Mouse (Mus musculus) layer of hippocampus, adult 9-10 months (tissue): ENCODE results near the gene Otof.

ENCODE experiments used
- DNase-seq: peaks from one replicate; pipeline ENCODE4 v3.0.0; 2022; ENCODE audit warnings: low spot score

The Otof gene

DNA sequence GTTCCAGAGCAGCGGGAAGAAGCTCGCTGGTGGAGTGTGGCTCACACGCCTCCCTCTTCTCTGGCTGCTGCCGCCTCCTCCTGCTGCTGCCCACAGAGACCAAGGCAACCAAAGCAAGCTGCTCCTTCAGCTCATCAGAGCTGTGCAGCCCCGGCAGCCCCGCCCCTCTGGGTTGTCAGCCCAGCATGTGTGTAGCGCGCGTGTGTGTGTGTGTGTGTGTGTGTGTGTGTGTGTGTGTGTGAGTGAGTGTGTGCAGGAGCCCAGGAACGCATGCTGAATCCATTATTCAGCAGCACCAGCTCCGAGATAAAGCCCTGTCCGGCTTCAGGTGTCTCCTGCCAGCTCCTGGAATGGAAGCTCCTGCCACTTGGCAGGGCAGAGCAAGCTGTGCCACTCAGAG lies at the start of gene Otof:
TSS of gene Otof (minus strand) at position 112 of the 400 bp plus-strand sequence.
- DNase-seq, result no peak

DNA sequence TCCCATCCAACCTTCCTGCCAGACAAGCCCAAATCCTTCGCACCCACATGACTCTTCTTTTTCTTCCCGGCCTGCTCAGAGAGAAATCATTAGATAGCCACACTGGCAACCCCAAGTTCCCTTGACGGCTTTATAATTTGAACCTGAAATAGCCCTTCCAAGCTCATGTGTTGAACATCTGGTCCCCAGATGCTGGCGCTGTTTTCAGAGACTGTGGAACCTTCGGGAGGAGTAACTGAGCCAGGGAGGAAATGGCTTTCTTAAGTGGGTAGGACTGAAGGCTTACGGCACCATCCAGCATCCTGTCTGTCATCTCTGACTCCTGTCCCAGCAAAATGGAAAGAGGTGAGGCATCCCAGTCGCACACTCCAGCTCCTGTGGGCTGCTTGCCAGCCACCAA lies 35.6 kb upstream of the Otof start:
- no peak for DNase-seq

DNA sequence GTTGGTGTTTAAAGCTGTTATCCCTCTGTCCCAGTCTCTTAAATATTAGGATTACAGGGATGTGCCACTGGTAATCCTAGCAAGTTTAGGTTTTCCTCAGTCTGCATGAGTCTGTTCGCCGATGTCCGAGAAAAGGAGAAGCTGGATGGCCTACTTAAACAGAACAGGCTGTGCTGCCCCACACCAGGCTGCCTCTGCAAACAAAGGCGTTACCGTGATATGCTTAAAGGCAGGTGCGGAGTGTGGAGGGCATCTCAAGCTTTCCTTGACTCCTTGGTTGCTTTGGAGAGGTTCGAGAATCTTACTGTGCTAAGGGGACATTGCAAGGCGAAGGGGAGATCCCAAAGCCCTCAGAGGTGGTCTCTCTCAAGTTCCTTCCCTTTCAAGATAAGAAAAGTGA lies 35.1 kb upstream of the Otof start:
- DNase-seq, result no peak

DNA sequence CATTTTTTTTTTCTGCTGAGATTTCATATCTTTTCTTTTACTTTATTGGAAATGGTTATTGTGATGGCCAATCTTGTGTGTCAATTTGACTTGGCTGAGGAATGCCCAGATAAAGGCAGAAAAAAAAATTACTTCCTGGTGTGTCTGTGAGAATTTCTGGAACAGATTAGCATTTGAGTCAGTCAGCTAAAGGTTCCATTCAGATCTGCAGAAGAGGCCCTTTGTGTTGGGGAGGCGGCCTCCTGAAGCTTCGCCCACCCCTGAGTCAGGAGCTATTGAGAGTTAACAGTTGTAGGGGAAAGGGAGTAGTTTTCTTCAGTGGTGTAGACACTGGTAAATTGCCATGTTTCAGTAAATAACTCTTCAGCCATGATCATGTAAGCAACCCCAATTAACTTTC lies 33.6 kb upstream of the Otof start:
- no peak for DNase-seq

DNA sequence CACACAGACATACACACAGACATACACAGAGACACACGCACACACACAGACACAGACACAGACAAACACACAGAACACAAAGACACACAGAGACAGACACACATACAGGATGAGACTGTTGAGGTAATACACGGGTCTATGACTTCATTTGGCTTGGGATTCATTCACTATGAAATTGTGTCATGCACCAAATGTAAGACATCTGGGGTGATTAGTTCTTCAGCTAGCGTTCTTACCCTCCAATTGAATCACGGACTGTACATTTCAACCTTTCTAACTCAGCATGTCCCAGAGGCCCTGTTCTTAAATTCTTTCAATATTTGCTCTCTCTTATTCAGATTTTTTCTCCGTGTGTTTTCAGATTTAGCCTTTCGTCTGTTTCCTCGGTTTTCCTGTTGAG lies 32.9 kb upstream of the Otof start:
- no peak for DNase-seq

DNA sequence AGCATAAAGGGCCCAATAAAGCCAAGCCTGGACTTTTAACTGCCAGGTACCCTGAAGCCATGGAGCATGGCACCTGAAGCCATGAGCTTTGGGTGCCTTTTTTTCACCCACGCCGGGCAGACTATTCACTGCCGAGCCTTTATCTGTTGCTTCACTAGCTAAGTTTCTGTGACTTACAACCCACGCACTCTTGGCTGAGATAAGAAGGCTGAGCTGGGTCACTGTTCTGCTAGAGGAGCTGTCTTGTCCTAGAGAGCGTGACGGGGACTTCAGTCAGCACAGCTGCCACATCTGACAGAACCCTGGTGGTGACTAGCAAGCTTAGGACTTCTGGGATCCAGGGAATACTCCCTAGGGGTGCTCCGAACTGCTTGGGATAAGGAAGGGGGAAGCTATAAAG lies 32.0 kb upstream of the Otof start:
- DNase-seq, result no peak

DNA sequence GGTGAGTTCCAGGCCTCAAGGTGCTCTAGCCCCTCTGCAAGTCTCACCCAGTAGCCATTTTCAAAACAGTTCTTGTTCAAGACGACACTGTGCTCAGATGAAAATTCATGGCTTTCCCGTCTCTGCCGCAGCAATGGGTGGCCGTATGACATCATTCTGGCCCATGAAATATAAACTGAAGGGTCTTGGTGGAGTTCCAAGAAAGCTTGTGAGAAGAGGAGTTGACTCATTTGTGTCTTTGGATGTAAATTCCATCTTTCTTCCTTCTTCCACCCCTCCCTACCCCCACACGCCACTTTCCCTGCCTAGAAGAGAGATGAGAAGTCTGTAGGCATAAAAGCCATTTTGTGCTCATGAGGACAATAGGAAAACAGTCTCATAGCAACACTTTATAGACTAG lies 29.1 kb upstream of the Otof start:
- no peak for DNase-seq

DNA sequence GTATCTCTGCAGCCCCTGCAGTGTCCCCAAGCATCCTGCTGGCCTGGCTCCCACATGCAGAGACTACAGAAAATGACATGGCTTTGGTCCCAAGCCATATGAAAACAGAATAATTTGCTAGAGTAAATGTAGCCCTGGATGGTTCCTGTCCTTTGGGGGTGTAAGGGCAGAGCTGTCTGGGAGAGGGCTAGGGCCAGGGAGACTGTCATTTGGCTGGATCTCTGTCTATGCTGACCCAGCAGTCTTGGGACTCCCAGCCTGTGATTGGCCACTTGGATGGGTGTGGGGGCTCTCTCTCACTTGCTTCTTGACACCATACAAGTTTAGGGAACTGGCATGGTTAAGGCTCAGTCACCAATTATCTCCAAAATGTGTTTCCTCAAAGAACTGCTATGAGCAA lies 28.5 kb upstream of the Otof start:
- DNase-seq, result no peak

DNA sequence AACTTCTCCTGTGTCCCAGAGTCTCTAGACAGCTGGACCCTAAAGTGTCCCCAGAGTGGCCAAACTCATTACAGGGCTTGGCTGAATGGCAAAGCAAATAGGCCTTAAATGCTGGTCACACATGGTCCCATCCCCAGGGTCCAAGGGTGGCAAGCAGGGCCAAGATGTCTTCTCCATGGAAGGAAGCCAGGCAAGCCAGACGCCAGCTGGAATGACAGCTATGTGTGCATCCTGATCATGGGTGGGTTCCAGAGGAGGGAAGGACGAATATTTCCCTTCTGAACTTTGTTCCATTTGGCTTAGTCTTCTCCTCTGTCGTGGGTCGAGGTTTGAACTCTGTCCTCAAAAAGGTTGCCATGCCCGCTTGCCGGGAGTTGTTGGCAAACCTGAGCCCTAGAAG lies 23.4 kb upstream of the Otof start:
- DNase-seq, result no peak

DNA sequence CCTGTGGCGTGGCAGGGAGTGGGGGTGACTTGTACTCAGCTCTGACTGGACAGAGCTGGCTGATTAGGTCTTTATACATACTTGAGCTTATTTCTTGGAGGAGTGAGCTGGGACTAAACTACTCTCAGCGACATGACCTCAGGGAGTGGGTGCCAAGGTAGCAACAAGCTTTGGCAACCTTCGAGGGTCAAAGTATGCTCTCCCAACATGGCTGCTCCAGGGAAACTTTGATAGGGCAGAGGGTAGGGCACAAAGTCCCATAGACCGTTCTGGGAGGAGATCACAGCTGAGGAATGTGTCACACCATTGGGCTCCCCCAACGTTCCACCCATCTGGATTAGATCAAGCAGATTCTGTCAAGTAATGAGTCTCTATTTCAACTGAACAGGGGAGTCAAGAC lies 22.9 kb upstream of the Otof start:
- no peak for DNase-seq

DNA sequence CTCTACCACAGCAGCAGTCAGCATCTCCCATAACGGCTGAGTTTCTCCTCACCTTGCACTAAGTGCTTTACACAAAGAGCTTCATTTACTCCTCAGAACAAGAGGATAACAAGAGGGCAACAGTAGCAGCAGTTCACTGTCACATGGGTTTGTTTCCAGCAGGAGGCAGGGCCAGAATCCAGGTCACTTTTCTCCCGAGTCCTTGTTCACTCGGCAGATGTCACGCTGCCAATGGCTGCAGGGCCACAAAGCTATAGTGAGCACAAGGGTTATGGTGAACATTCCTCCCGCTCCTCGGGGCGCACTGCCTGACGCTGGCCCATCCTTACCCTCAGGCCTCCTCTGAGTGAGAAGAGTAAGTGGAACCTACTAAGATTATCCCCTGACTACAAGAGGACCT lies 21.8 kb upstream of the Otof start:
- no peak for DNase-seq

DNA sequence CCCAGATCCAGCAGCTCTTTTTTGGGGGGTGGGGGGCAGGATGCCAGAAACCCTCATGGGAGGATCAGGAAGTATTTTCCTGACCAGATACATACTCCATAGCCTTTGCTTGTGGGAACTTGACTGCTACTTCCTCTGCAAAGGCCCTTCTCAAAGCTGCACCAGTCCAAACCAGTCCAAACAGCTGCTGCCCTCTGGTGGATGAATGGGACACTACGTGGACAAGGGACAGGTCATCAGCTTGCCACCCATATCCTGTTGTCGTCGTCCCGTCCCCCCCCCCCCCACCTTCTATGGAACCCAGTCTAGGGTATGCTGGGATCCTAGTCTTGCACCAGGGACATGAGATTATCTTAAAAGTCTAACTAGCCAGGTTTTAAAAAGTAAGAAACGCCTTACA lies 20.6 kb upstream of the Otof start:
- peak; percentile 58 for DNase-seq

DNA sequence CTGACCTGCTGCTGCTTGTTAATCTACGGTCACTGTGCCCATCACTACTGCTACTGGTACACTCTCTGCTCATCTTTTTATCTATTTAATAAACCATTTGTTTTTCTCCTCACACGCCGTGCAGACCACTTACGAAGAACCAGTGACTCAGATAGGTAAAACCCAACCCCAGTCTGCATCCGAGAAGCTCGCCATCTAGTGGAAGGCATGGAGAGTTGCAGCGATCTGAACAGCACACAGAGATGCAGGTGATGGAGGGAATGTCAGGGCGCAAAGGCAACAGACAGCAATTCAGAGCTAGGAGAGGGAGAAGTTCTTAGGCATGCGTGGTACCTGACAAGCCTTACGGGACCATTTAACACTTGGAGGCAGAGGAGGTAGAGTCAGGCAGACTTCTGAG lies 14.8 kb upstream of the Otof start:
- peak; percentile 37 for DNase-seq

DNA sequence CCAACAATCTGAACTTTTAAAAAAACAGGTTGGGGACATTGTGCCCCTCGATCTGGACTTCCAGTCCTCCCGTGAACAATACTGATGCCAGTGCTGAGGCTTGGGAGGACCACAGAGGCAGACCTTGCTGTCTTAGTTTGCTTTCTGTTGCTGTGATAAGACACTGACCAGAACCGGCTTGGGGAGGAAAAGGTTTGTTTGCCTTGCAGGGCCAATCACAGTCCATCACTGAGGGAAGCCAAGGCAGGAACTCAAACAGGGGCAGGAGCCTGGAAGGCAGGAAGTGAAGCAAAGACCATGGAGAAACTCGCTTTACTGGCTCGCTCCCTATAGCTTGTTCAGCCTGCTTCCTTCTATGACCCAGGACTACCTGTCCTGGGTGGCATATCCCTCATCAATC lies 10.4 kb upstream of the Otof start:
- DNase-seq, result no peak

DNA sequence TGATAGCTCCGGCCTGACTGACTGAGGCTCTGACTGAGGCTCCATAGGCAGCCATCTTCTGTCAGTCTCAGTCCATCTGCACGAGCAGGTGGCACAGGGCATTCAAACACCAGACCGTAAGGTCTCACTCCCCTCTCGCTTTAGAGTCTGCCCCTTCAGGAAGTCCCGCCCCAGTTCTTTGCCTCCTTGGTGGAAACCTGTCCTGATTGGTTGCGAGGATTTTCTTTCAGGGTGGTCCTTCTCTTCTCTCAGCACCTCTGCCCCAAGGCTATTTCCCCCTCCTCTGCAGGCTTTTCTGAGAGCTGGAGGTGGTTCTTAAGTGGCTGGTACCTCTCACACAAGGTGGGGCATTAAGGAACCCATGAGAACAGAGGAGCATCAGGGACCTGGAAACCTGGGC lies 8.7 kb upstream of the Otof start:
- no peak for DNase-seq

DNA sequence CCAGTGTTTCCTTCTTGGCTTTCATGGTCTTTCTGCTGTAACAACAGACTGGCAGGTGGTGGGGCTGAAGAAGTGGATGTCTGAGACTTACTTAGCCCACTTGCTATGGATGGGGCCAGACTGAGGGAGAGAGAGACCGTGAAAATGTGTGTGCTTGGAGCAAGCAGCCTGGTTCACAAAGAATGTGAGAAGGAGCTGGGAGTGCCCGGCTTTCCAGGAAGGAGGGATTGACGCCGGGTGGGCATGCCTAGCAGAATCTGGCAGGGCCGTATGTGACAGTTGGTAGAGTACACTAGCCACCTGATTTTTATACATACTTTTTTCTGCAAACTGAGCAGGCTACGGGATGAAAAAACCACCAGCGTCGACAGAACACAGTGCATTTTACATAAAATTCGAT lies 4.6 kb upstream of the Otof start:
- no peak for DNase-seq

DNA sequence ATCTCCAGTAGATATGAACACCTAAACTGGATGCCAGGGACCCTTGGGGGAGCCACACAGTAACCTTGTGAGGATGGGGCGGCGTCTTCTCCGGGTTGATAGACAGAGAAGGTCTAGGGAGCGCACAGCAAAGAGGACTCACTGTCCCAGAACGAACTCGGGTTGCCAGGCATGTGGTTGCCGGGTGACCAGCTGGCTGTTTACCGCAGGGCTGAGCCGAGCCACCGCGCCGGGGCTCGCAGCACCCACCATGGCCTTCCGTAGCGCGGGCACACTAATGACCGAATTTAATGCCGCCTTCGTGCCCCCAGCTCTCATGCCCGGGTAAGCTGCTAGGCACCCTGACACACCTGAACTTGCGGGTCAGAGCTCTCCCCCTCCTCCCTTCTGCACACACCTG lies 4.1 kb upstream of the Otof start, which contains the start of gene 1700001C02Rik:
TSS of gene 1700001C02Rik (plus strand) at position 187 of the 400 bp plus-strand sequence.
- DNase-seq, result no peak

DNA sequence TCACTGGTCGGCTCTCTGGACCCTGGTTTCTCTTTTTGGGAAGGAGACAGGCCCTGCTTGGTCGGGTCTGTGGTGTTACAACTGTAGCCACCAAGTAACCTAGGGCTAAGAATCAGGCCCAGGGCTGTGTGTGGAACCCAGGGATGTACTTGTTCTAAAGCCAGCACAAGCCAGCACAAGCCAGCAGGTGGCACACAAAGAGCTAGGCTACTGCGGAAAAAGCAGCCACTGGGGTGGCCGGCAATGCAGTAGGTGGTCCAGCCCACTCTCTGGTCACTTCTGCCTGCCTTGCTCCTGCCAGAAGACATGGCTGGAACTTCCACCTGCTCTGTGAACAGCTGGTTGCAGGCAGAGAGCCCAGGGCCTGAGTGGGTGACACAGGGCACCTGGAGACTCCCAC lies 1.6 kb downstream of the Otof start:
- no peak for DNase-seq

DNA sequence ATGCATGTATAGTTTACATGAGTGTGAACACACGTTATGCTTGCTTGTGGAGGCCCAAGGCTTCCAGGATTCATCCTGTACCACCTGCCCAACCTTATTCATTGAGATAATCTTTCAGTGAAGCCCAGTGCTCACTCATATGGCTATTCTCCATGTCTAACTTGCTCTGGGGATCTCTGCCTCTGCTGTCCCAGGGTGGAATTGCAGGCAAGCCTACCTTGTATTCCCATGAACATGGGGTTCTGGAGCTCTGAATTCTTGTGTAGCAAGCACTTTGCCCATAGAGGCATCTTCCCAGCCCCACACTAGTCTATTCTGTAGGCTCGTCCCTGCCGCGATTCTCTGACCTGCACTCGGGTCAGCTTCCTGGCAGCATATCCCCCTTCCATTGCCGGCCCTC lies 5.7 kb downstream of the Otof start:
- no peak for DNase-seq

DNA sequence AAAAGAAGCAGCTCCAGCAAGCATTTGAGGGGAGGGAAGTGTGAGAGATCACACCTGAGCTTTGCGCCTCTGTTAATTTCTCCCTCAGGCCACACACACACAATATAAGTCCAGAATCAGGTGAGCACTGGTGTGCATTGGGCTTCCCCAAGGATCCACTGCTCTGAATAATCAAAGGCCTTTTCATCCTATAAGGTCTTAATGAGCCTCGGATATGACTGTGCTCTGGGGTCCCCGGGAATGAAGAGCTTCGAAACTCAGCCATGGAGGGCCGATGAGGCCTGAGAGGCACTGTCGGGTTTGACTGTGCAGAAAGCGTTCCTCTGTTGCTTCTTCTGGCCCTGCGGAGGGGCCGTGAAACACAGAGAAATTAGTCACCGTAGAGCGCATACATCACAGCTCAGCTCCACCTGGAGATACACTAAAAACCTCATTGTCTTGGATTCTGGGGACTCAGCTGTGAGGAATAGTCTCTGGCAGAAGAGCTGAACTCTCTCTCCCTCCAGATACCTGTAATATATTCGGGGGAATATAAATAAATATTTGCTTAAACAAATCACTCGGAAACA lies 17.3 kb downstream of the Otof start:
- no peak for DNase-seq

DNA sequence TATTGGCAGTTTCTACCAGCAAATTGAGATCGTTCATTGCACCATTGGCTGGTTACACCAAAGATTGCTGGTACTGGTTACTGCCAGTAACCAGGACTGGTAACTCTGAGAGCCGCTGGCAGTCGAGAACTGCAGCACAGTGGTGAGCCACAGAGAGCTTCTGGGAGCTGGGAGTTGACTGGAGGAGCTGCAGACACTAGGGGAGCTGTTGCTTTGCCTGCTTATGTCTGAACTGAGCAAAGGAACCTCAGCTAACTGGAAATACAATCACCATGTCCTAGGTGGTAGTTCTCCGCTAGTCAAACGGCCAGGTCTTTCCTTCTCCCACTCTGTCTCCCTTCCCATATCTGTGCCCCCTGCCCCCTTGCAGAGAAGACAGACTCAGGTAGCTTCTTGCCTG lies 19.5 kb downstream of the Otof start:
- no peak for DNase-seq

DNA sequence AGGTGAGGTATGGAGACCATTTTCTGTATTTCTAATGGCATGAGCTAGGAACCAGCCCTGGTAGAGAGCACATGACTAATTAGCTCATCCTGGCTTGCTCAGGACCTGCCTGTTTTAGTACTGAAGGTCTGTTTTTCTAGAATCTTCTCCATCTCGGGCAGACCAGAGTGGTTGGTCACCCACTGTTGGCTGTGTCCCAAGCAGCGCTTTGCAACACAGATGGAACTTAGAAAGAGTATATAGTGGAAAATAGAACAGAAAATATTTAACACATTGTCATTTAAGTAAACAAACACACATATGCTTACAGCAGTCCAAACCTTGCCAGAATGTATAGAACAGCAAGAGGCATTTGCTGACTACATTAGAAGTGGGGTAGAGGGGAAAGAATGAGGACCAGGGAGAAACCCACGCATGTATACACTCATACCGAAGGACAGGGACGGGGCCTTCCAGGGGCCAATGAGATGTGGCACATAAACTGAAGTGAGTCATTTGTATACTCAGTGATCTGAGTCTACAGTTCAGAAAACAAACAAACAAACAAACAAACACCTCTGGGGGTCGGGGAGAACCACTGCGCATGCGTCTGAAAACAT lies 21.3 kb downstream of the Otof start:
- no peak for DNase-seq

DNA sequence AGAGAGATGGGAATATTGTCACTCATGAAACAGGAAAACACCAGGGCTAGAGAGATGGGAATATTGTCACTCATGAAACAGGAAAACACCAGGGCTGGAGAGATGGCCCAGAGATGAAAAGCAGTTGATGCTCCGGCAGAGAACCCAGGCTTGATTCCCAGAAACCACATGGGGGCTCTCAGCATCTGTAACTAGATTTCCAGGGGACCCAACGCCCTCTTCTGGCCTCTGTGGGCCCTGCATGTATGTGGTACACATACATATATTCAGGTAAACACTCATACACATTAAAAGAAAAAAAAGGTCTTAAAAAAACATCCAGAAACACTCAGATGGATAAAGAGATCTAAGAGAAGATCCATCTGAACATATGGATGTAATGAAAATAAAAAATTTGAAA lies 22.8 kb downstream of the Otof start:
- no peak for DNase-seq

DNA sequence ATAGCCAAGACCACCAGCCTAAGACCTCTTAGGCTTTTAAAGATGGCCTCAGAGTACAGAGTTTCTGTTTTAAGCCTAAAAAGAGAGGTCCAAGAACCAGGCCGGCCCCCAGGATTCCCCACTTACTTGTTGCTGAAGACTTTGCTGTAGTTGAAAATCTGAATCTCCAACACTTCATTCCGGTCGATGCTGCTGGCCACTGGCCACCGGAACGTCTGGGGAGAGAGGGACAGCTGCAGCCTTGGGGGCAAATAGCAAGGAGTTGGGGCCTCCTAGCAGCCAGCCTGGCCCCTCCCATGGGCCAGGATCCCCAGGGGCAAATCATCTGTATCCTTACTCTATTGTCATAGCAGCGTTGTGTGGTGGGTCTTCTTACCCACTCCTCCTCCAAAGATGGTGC lies 34.3 kb downstream of the Otof start:
- no peak for DNase-seq
